Mouse (Mus musculus): ENCODE results near the gene Rita1. TPM values are rescaled to one million over a fixed set of nuclear protein-coding genes. Genes with fewer than 3 reads are reported as not detected.

The Rita1 gene
- polyA plus RNA-seq, 1 experiment from 2014 or later: 33.1 TPM

- H3K9ac ChIP-seq (ENCODE audit: low read depth, low read length): no peak overlapping the region
- 70% methylated on average over 8 of the region's 8 CpGs for WGBS
Observed at GRCm38 (mm10) chr5:120558041-120558440, 54.3 kb downstream of the Rita1 start.

GRCm38 (mm10) chr5:120555871-120556270 lies 56.5 kb downstream of the Rita1 start:
- H3K4me3 ChIP-seq (ENCODE audit: low read depth, low read length): no peak overlapping the region
- WGBS: 86% methylated on average over 23 of the region's 24 CpGs
- H3K27me3 ChIP-seq (ENCODE audit: control insufficient read depth, insufficient read depth, low read depth, low read length): no peaks in the 10 kb centered on the region
- H3K27ac ChIP-seq (ENCODE audit: low read length): no peak overlapping the region
- no peaks in the 10 kb centered on the region for H3K9me3 ChIP-seq (replicated peaks; ENCODE audit: control insufficient read depth, low read length, poor library complexity, severe bottlenecking)
- H3K9ac ChIP-seq (ENCODE audit: low read depth, low read length): no peak overlapping the region
- H3K4me1 ChIP-seq (ENCODE audit: control insufficient read depth, insufficient read depth, low read length): peaks cover 8% of the 10 kb centered on the region
- no peak for ATAC-seq
- no peak overlapping the region for H3K4me2 ChIP-seq (ENCODE audit: low read length)
- H3K36me3 ChIP-seq (ENCODE audit: control insufficient read depth, insufficient read depth, low read length): peaks cover 12% of the 10 kb centered on the region

More at GRCm38 (mm10) chr5:120558041-120558440, 54.3 kb downstream of the Rita1 start:
- H3K27ac ChIP-seq (ENCODE audit: low read length): no peak overlapping the region
- H3K4me1 ChIP-seq (ENCODE audit: control insufficient read depth, insufficient read depth, low read length): peaks cover 12% of the 10 kb centered on the region
- H3K36me3 ChIP-seq (ENCODE audit: control insufficient read depth, insufficient read depth, low read length): peaks cover 5% of the 10 kb centered on the region
- H3K4me3 ChIP-seq (ENCODE audit: low read depth, low read length): no peak overlapping the region
- H3K27me3 ChIP-seq (ENCODE audit: control insufficient read depth, insufficient read depth, low read depth, low read length): no peaks in the 10 kb centered on the region
- no peak for ATAC-seq
- H3K4me2 ChIP-seq (ENCODE audit: low read length): no peak overlapping the region
- H3K9me3 ChIP-seq (replicated peaks; ENCODE audit: control insufficient read depth, low read length, poor library complexity, severe bottlenecking): no peaks in the 10 kb centered on the region

GRCm38 (mm10) chr5:120550673-120551072 lies 61.7 kb downstream of the Rita1 start:
- no peak overlapping the region for H3K9ac ChIP-seq (ENCODE audit: low read depth, low read length)
- H3K9me3 ChIP-seq (replicated peaks; ENCODE audit: control insufficient read depth, low read length, poor library complexity, severe bottlenecking): no peaks in the 10 kb centered on the region
- H3K4me2 ChIP-seq (ENCODE audit: low read length): no peak overlapping the region
- 99% methylated on average over 5 of the region's 5 CpGs for WGBS
- no peak overlapping the region for H3K27ac ChIP-seq (ENCODE audit: low read length)
- no peaks in the 10 kb centered on the region for H3K27me3 ChIP-seq (ENCODE audit: control insufficient read depth, insufficient read depth, low read depth, low read length)
- no peak overlapping the region for H3K4me3 ChIP-seq (ENCODE audit: low read depth, low read length)
- ATAC-seq: no peak
- H3K4me1 ChIP-seq (ENCODE audit: control insufficient read depth, insufficient read depth, low read length): no peaks in the 10 kb centered on the region
- H3K36me3 ChIP-seq (ENCODE audit: control insufficient read depth, insufficient read depth, low read length): peaks cover 10% of the 10 kb centered on the region

- 89% methylated on average over 5 of the region's 5 CpGs for WGBS
- no peak for ATAC-seq
Observed at GRCm38 (mm10) chr5:120550137-120550536, 62.3 kb downstream of the Rita1 start.

GRCm38 (mm10) chr5:120548236-120548850 lies 64.0 kb downstream of the Rita1 start:
- H3K27me3 ChIP-seq (ENCODE audit: control insufficient read depth, insufficient read depth, low read depth, low read length): no peaks in the 10 kb centered on the region
- WGBS: 87% methylated on average over 11 of the region's 11 CpGs
- H3K9ac ChIP-seq (ENCODE audit: low read depth, low read length): no peak overlapping the region
- H3K4me3 ChIP-seq (ENCODE audit: low read depth, low read length): no peak overlapping the region
- no peaks in the 10 kb centered on the region for H3K4me1 ChIP-seq (ENCODE audit: control insufficient read depth, insufficient read depth, low read length)
- no peak for ATAC-seq
- no peaks in the 10 kb centered on the region for H3K9me3 ChIP-seq (replicated peaks; ENCODE audit: control insufficient read depth, low read length, poor library complexity, severe bottlenecking)
- H3K36me3 ChIP-seq (ENCODE audit: control insufficient read depth, insufficient read depth, low read length): peaks cover 9% of the 10 kb centered on the region; the same call in 1 of the 2 replicates
- no peak overlapping the region for H3K4me2 ChIP-seq (ENCODE audit: low read length)
- no peak overlapping the region for H3K27ac ChIP-seq (ENCODE audit: low read length)

More at GRCm38 (mm10) chr5:120550137-120550536, 62.3 kb downstream of the Rita1 start:
- Histone ChIP-seq H3K36me3 (ENCODE audit: control insufficient read depth, insufficient read depth, low read length) (peaks cover 10% of the 10 kb centered on the region; the same call in 1 of the 2 replicates), H3K9me3 (replicated peaks; ENCODE audit: control insufficient read depth, low read length, poor library complexity, severe bottlenecking) (no peaks in the 10 kb centered on the region), H3K27me3 (ENCODE audit: control insufficient read depth, insufficient read depth, low read depth, low read length) (no peaks in the 10 kb centered on the region), H3K27ac (ENCODE audit: low read length) (no peak overlapping the region), H3K4me2 (ENCODE audit: low read length) (no peak overlapping the region), H3K4me3 (ENCODE audit: low read depth, low read length) (no peak overlapping the region), H3K9ac (ENCODE audit: low read depth, low read length) (no peak overlapping the region), H3K4me1 (ENCODE audit: control insufficient read depth, insufficient read depth, low read length) (no peaks in the 10 kb centered on the region)

Other genes with a start within 250 kb of the Rita1 start
- gene Lhx5, start 180.9 kb downstream of the Rita1 start, polyA plus RNA-seq (2015; fragmentation: Nextera tagmentation; extraction: Ambion mirVana): 22.5 and 23.2 TPM in 2 replicates
- 5.1 and 5.6 TPM in 2 replicates for gene Sdsl, start 139.8 kb downstream of the Rita1 start, polyA plus RNA-seq (2015; fragmentation: Nextera tagmentation; extraction: Ambion mirVana)
- 0.36 TPM in 1 of 2 replicates, not detected in the other for gene Sds, start 136.1 kb downstream of the Rita1 start, polyA plus RNA-seq (2015; fragmentation: Nextera tagmentation; extraction: Ambion mirVana)
- gene Plbd2, start 109.0 kb downstream of the Rita1 start, polyA plus RNA-seq (2015; fragmentation: Nextera tagmentation; extraction: Ambion mirVana): 28.7 and 30.6 TPM in 2 replicates
- gene Slc8b1, start 101.4 kb downstream of the Rita1 start, polyA plus RNA-seq (2015; fragmentation: Nextera tagmentation; extraction: Ambion mirVana): 2.0 and 2.3 TPM in 2 replicates
- gene Tpcn1, start 23.9 kb downstream of the Rita1 start, polyA plus RNA-seq (2015; fragmentation: Nextera tagmentation; extraction: Ambion mirVana): 13.1 and 13.5 TPM in 2 replicates
- 2.0 and 2.1 TPM in 2 replicates for gene Iqcd, start 23.6 kb downstream of the Rita1 start, polyA plus RNA-seq (2015; fragmentation: Nextera tagmentation; extraction: Ambion mirVana)
- gene Ddx54, start 150 bp upstream of the Rita1 start, polyA plus RNA-seq (2015; fragmentation: Nextera tagmentation; extraction: Ambion mirVana): 38.7 and 39.9 TPM in 2 replicates
- 0.47 and 1.2 TPM in 2 replicates for gene Cfap73, start 21.6 kb upstream of the Rita1 start, polyA plus RNA-seq (2015; fragmentation: Nextera tagmentation; extraction: Ambion mirVana)
- gene Rasal1, start 36.2 kb upstream of the Rita1 start, polyA plus RNA-seq (2015; fragmentation: Nextera tagmentation; extraction: Ambion mirVana): 2.4 and 4.9 TPM in 2 replicates
- 49.6 and 50.2 TPM in 2 replicates for gene Dtx1, start 99.3 kb upstream of the Rita1 start, polyA plus RNA-seq (2015; fragmentation: Nextera tagmentation; extraction: Ambion mirVana)
- 0.14 and 0.26 TPM in 2 replicates for gene Oas2, start 137.3 kb upstream of the Rita1 start, polyA plus RNA-seq (2015; fragmentation: Nextera tagmentation; extraction: Ambion mirVana)
- gene Oas3, start 165.1 kb upstream of the Rita1 start, polyA plus RNA-seq (2015; fragmentation: Nextera tagmentation; extraction: Ambion mirVana): 1.1 and 1.4 TPM in 2 replicates
- 0.34 and 0.72 TPM in 2 replicates for gene Oas1e, start 182.9 kb upstream of the Rita1 start, polyA plus RNA-seq (2015; fragmentation: Nextera tagmentation; extraction: Ambion mirVana)
- gene Oas1c, start 199.9 kb upstream of the Rita1 start, polyA plus RNA-seq (2015; fragmentation: Nextera tagmentation; extraction: Ambion mirVana): 0.17 and 0.45 TPM in 2 replicates
- gene Oas1f, start 234.8 kb upstream of the Rita1 start, polyA plus RNA-seq (2015; fragmentation: Nextera tagmentation; extraction: Ambion mirVana): not detected in 2 replicates
- gene Oas1h, start 248.8 kb upstream of the Rita1 start, polyA plus RNA-seq (2015; fragmentation: Nextera tagmentation; extraction: Ambion mirVana): not detected in 2 replicates